In the genomic region with DNA sequence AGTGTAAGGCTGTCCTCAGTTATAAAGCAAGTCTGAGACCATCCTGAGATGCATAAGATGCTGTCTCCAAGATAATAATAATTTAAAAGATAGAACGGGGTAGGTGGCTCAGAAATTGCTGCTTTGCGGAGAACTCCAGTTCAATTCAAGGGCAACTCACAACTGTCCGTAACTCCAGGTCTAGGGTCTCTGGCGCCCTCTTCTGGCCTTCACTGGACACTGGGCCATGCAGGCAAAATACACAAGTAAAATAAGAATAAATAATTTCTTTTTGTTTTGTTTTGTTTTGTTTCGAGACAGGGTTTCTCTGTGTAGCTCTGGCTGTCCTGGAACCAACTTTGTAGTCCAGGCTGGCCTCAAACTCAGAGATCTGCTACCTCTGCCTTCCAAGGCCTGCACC, we compare ENCODE assay signal across 9 mouse cellular contexts. TPM values are rescaled to one million over a fixed set of nuclear protein-coding genes. Genes with fewer than 3 reads are reported as not detected.
A peak's percentile ranks its signal among the peaks of the same experiment; 100 is the strongest.
DNase-seq lines count a peak whose midpoint lies in the region; ATAC-seq and TF ChIP-seq lines count a peak whose summit lies in the region.
"Had no signal": no experiment of that assay in that cellular context is flagged by ENCODE, and none has a peak within 500 bp of the region (broad histone marks: within the 10 kb centered on the region; RNA-seq: fewer than 3 reads in every experiment).

No protein-coding gene starts in this region.

- H3K4me3 ChIP-seq in heart, postnatal 0 days (ENCODE audit: low read depth, low read length) = no peak overlapping the region
- no peak overlapping the region for H3K4me3 ChIP-seq in heart, embryonic 12.5 days
- no peak overlapping the region for H3K4me3 ChIP-seq in testis, adult 2 months (ENCODE audit: control insufficient read depth, low read depth, low read length)
- H3K4me3 ChIP-seq: limb, embryonic 13.5 days had no signal

- H3K36me3 ChIP-seq in heart, postnatal 0 days (replicated peaks; ENCODE audit: control insufficient read depth, insufficient read depth, low read length) = no peaks in the 10 kb centered on the region
- no peaks in the 10 kb centered on the region for H3K36me3 ChIP-seq in heart, embryonic 12.5 days
- H3K36me3 ChIP-seq in testis, adult 2 months (ENCODE audit: control insufficient read depth, insufficient read depth, low read length) = no peaks in the 10 kb centered on the region
- H3K36me3 ChIP-seq: limb, embryonic 13.5 days had no signal

- no peaks in the 10 kb centered on the region for H3K4me1 ChIP-seq in heart, postnatal 0 days (ENCODE audit: control insufficient read depth, insufficient read depth)
- peaks cover 5% of the 10 kb centered on the region for H3K4me1 ChIP-seq in heart, embryonic 12.5 days (replicated peaks)
- no peaks in the 10 kb centered on the region for H3K4me1 ChIP-seq in testis, adult 2 months (ENCODE audit: control insufficient read depth, insufficient read depth, low read length)
- H3K4me1 ChIP-seq: limb, embryonic 13.5 days had no signal

- TF ChIP-seq EP300 in heart, postnatal 0 days (IDR thresholded peaks at IDR 0.05; ENCODE audit: low read depth) = no peak

- no peak; the same call in 1 of the 2 replicates for ATAC-seq in heart, postnatal 0 days (ENCODE audit: insufficient read depth, low read depth)
- no peak for ATAC-seq in heart, embryonic 12.5 days (ENCODE audit: insufficient number of reproducible peaks, low FRiP score)

- DNase-seq in heart, postnatal 0 days (ENCODE audit: low spot score) = peak; percentile 53
- DNase-seq in testis, postnatal 14 days (ENCODE audit: low spot score) = no peak
- DNase-seq in cerebellum, adult 9-10 months = peak; percentile 77
- peak; percentile 86 for DNase-seq in induced T-regulatory cell, adult 2 months (ENCODE audit: low read depth)
- DNase-seq in mesoderm, embryonic 11.5 days (ENCODE audit: low read depth, low spot score) = peak; percentile 86
- peak; percentile 80 for DNase-seq in urinary bladder, postnatal 14 days (ENCODE audit: low spot score)

- H3K27me3 ChIP-seq in heart, postnatal 0 days (ENCODE audit: control insufficient read depth, insufficient read depth, low read length) = no peaks in the 10 kb centered on the region
- no peaks in the 10 kb centered on the region for H3K27me3 ChIP-seq in heart, embryonic 12.5 days (replicated peaks)
- H3K27me3 ChIP-seq in testis, adult 2 months (ENCODE audit: control insufficient read depth, insufficient read depth, low read length) = no peaks in the 10 kb centered on the region
- H3K27me3 ChIP-seq: limb, embryonic 13.5 days had no signal

- TF ChIP-seq CTCF in heart, postnatal 0 days (IDR thresholded peaks at IDR 0.05; ENCODE audit: low read depth) = peak; percentile 80
- peak; percentile 76; the same call in 1 of the 2 replicates for TF ChIP-seq CTCF in testis, adult 2 months (IDR thresholded peaks at IDR 0.05; ENCODE audit: control insufficient read depth, insufficient read depth, insufficient replicate concordance, low read depth, low read length)

- no peak for TF ChIP-seq POLR2A in testis, adult 2 months (IDR thresholded peaks at IDR 0.05; ENCODE audit: control insufficient read depth, low read depth, low read length)

- WGBS in heart, postnatal 0 days = 12% methylated on average over 5 of the region's 5 CpGs
- 17% methylated on average over 5 of the region's 5 CpGs for WGBS in heart, embryonic 12.5 days

- no peak overlapping the region for H3K27ac ChIP-seq in heart, postnatal 0 days (ENCODE audit: low read depth)
- no peak overlapping the region for H3K27ac ChIP-seq in heart, embryonic 12.5 days (ENCODE audit: poor library complexity, severe bottlenecking)
- no peak overlapping the region for H3K27ac ChIP-seq in testis, adult 2 months (ENCODE audit: control insufficient read depth, insufficient read depth, low read depth, low read length)
- H3K27ac ChIP-seq: limb, embryonic 13.5 days had no signal

- peaks cover 5% of the 10 kb centered on the region; the same call in 1 of the 2 replicates for H3K9me3 ChIP-seq in heart, postnatal 0 days (replicated peaks; ENCODE audit: control insufficient read depth, low read length)
- no peaks in the 10 kb centered on the region; the same call in 1 of the 2 replicates for H3K9me3 ChIP-seq in heart, embryonic 12.5 days (replicated peaks)
- H3K9me3 ChIP-seq: limb, embryonic 13.5 days had no signal

- no peak overlapping the region for H3K4me2 ChIP-seq in heart, postnatal 0 days (ENCODE audit: low read depth, low read length)
- no peak overlapping the region for H3K4me2 ChIP-seq in heart, embryonic 12.5 days
- H3K4me2 ChIP-seq: limb, embryonic 13.5 days had no signal

- H3K9ac ChIP-seq in heart, postnatal 0 days (replicated peaks; ENCODE audit: low read depth, low read length) = no peak overlapping the region
- no peak overlapping the region for H3K9ac ChIP-seq in heart, embryonic 12.5 days
- H3K9ac ChIP-seq: limb, embryonic 13.5 days had no signal

RNA-seq across cellular contexts. Expression of gene Extl1, which starts 4.7 kb away (rescaled TPM):
- 3.1 and 11.5 TPM in 2 replicates for total RNA-seq in heart, postnatal 0 days (2014; rRNA removed; ENCODE audit: low replicate concordance)
- polyA plus RNA-seq in heart, postnatal 0 days (2015; fragmentation: Nextera tagmentation; extraction: Ambion mirVana) = 2.9 and 3.4 TPM in 2 replicates
- polyA plus RNA-seq in heart, embryonic 12.5 days (2016; fragmentation: Nextera tagmentation; extraction: Ambion mirVana) = 3.1 TPM in 2 replicates
- polyA plus RNA-seq in testis, adult 2 months (2012; rRNA removed) = 0.25 and 0.26 TPM in 2 replicates

RNA-seq across cellular contexts. Expression of gene Pafah2, which starts 7.7 kb away (rescaled TPM):
- 16.3 and 17.2 TPM in 2 replicates for total RNA-seq in heart, postnatal 0 days (2014; rRNA removed; ENCODE audit: low replicate concordance)
- 7.2 and 7.8 TPM in 2 replicates for polyA plus RNA-seq in heart, postnatal 0 days (2015; fragmentation: Nextera tagmentation; extraction: Ambion mirVana)
- polyA plus RNA-seq in heart, embryonic 12.5 days (2016; fragmentation: Nextera tagmentation; extraction: Ambion mirVana) = 10.1 and 10.7 TPM in 2 replicates
- 36.0 and 37.2 TPM in 2 replicates for polyA plus RNA-seq in testis, adult 2 months (2012; rRNA removed)

RNA-seq across cellular contexts. Expression of gene Slc30a2, which starts 45.4 kb away (rescaled TPM):
- total RNA-seq in heart, postnatal 0 days (2014; rRNA removed; ENCODE audit: low replicate concordance) = 0.38 TPM in 1 of 2 replicates, not detected in the other
- polyA plus RNA-seq in heart, postnatal 0 days (2015; fragmentation: Nextera tagmentation; extraction: Ambion mirVana) = 0.16 and 0.33 TPM in 2 replicates
- 0.42 and 0.44 TPM in 2 replicates for polyA plus RNA-seq in heart, embryonic 12.5 days (2016; fragmentation: Nextera tagmentation; extraction: Ambion mirVana)
- polyA plus RNA-seq in testis, adult 2 months (2012; rRNA removed) = 19.1 and 21.3 TPM in 2 replicates

Comparison
In these comparisons a context has a peak if more than half of its experiments do, and no peak if none do; other contexts are left out.
1. RNA of gene Slc30a2, which starts 45.4 kb away (polyA plus RNA-seq): 19.1 to 21.3 TPM in testis, adult 2 months; 0.42 to 0.44 TPM in heart, embryonic 12.5 days and 0.16 to 0.33 TPM in heart, postnatal 0 days; every median in the first group is over 10 times any median in the second.